Mouse (Mus musculus) forebrain, embryonic 15.5 days (tissue): ENCODE results near the gene Faf1. TPM values are rescaled to one million over a fixed set of nuclear protein-coding genes. Genes with fewer than 3 reads are reported as not detected.
"Not testable (repeated sequence)": the region's sequence is repeated elsewhere in the genome, so short reads cannot be mapped to it uniquely, and the experiment has no call there.

Experiments
- ATAC-seq: fragments of 200-750 bp; cut with Nextera tagmentation; replicated peaks from 2 replicates; pipeline ENCODE4 v1.8.0; 2017; ENCODE audit warnings: mild to moderate bottlenecking, moderate TSS enrichment, moderate library complexity
- H3K27ac ChIP-seq: fragments of 300-500 bp; sonication (generic); replicated peaks from 2 replicates; pipeline ENCODE4 v1.5.1; 2015; ENCODE audit warnings: mild to moderate bottlenecking, inconsistent platforms
- H3K27me3 ChIP-seq: fragments of 300-500 bp; sonication (generic); 2 replicates; pipeline ENCODE4 v1.6.1; 2015; ENCODE audit warnings: inconsistent platforms
- H3K36me3 ChIP-seq: fragments of 300-500 bp; sonication (generic); 2 replicates; pipeline ENCODE4 v1.6.1; 2015; ENCODE audit warnings: mild to moderate bottlenecking, inconsistent platforms
- H3K4me1 ChIP-seq: fragments of 300-500 bp; sonication (generic); 2 replicates; pipeline ENCODE4 v1.6.1; 2015; ENCODE audit warnings: inconsistent platforms
- H3K4me2 ChIP-seq: fragments of 300-500 bp; sonication (generic); replicated peaks from 2 replicates; pipeline ENCODE4 v1.6.1; 2015; ENCODE audit warnings: mild to moderate bottlenecking, inconsistent platforms
- H3K4me3 ChIP-seq: fragments of 300-500 bp; sonication (generic); 2 replicates; pipeline ENCODE4 v1.5.1; 2015; ENCODE audit warnings: mild to moderate bottlenecking, inconsistent platforms
- H3K9ac ChIP-seq: fragments of 300-500 bp; sonication (generic); replicated peaks from 2 replicates; pipeline ENCODE4 v1.6.1; 2015; ENCODE audit warnings: mild to moderate bottlenecking, inconsistent platforms
- H3K9me3 ChIP-seq: fragments of 300-500 bp; sonication (generic); 2 replicates; pipeline ENCODE4 v1.6.1; 2016; ENCODE audit warnings: inconsistent platforms
- WGBS: fragments of 180-500 bp; shearing (Covaris S2); methylation state at CpG from one replicate; pipeline ENCODE4 v1.1.7; 2015; ENCODE audit warnings: mixed read lengths; 5-methylcytosine and 5-hydroxymethylcytosine counted together
- polyA plus RNA-seq: library from polyadenylated mRNA; unstranded; fragments of >200 nt; fragmentation: Nextera tagmentation; extraction: Ambion mirVana; gene quantifications from 2 replicates; pipeline ENCODE4 v1.2.1, GENCODE M21; 2015

Faf1 gene
- polyA plus RNA-seq, 1 experiment from 2014 or later, result 31.3 TPM

GRCm38 (mm10) chr4:109666461-109667269, 9.7 kb upstream of the Faf1 start, which contains the start of gene Cdkn2c:
TSS of gene Cdkn2c (minus strand) at chr4:109667189.
- peak within 1 kb of the TSS; percentile 90 for H3K4me2 ChIP-seq
- no peaks in the 10 kb centered on the region for H3K9me3 ChIP-seq
- peaks cover 13% of the 10 kb centered on the region; the same call in 1 of the 2 replicates for H3K27me3 ChIP-seq
- ATAC-seq, result peak; percentile 92
- no peaks in the 10 kb centered on the region for H3K36me3 ChIP-seq
- H3K27ac ChIP-seq, result peak within 1 kb of the TSS; percentile 81
- peak within 1 kb of the TSS; percentile 67 for H3K9ac ChIP-seq
- under 1% methylated on average over 64 of the region's 64 CpGs for WGBS
- peaks cover 26% of the 10 kb centered on the region for H3K4me1 ChIP-seq
- peak within 1 kb of the TSS; percentile 66 for H3K4me3 ChIP-seq

- Histone ChIP-seq H3K4me2 (peak overlapping the region; percentile 90), H3K27me3 (peaks cover 7% of the 10 kb centered on the region; the same call in 1 of the 2 replicates), H3K36me3 (no peaks in the 10 kb centered on the region), H3K9me3 (no peaks in the 10 kb centered on the region), H3K27ac (no peak overlapping the region), H3K4me3 (peak overlapping the region; percentile 66; the same call in 1 of the 2 replicates), H3K4me1 (peaks cover 26% of the 10 kb centered on the region), H3K9ac (no peak overlapping the region)
- WGBS, result 50% methylated on average over 2 of the region's 2 CpGs
- no peak for ATAC-seq
Observed at GRCm38 (mm10) chr4:109667518-109667917, 8.9 kb upstream of the Faf1 start.

GRCm38 (mm10) chr4:109670213-109670612, 6.2 kb upstream of the Faf1 start:
- ATAC-seq, result no peak
- H3K4me1 ChIP-seq, result peaks cover 15% of the 10 kb centered on the region
- H3K4me2 ChIP-seq, result no peak overlapping the region
- no peaks in the 10 kb centered on the region for H3K27me3 ChIP-seq
- H3K9ac ChIP-seq, result no peak overlapping the region
- no peak overlapping the region for H3K4me3 ChIP-seq
- no peaks in the 10 kb centered on the region for H3K36me3 ChIP-seq
- WGBS, result 77% methylated on average over 2 of the region's 2 CpGs
- no peak overlapping the region for H3K27ac ChIP-seq
- H3K9me3 ChIP-seq, result no peaks in the 10 kb centered on the region

GRCm38 (mm10) chr4:109671941-109672340, 4.4 kb upstream of the Faf1 start:
- 88% methylated on average over 1 of the region's 1 CpGs for WGBS
- H3K4me3 ChIP-seq, result no peak overlapping the region
- H3K9me3 ChIP-seq, result no peaks in the 10 kb centered on the region
- ATAC-seq, result no peak
- H3K9ac ChIP-seq, result no peak overlapping the region
- H3K4me1 ChIP-seq, result peaks cover 4% of the 10 kb centered on the region
- H3K27ac ChIP-seq, result no peak overlapping the region
- no peak overlapping the region for H3K4me2 ChIP-seq
- no peaks in the 10 kb centered on the region for H3K27me3 ChIP-seq
- no peaks in the 10 kb centered on the region for H3K36me3 ChIP-seq

DNA sequence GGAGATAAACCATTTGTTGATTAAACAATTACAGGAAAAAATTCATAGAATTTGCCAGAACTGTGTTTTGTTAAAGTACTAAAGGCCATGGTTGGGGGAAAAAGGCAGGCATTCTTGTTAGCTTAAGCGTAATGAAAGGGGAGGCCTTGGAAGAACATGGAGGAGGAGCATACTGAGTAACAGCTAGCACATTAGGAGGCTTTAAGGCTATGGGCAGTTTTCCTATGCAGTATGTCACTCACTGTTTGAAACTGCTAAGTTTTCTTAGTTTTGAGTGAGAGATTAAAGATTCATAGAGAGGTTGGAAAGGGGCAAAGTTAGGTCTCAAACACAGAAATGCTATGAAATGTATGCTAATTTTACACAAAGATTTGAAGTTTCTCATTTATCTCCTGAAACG, 2.3 kb upstream of the Faf1 start:
- H3K9me3 ChIP-seq, result no peaks in the 10 kb centered on the region
- H3K4me1 ChIP-seq, result peaks cover 16% of the 10 kb centered on the region
- no peak overlapping the region for H3K27ac ChIP-seq
- no peak for ATAC-seq
- no peak overlapping the region for H3K4me3 ChIP-seq
- H3K4me2 ChIP-seq, result no peak overlapping the region
- no peak overlapping the region for H3K9ac ChIP-seq
- no peaks in the 10 kb centered on the region for H3K27me3 ChIP-seq
- no peaks in the 10 kb centered on the region for H3K36me3 ChIP-seq
- WGBS, result 89% methylated on average over 2 of the region's 2 CpGs

DNA sequence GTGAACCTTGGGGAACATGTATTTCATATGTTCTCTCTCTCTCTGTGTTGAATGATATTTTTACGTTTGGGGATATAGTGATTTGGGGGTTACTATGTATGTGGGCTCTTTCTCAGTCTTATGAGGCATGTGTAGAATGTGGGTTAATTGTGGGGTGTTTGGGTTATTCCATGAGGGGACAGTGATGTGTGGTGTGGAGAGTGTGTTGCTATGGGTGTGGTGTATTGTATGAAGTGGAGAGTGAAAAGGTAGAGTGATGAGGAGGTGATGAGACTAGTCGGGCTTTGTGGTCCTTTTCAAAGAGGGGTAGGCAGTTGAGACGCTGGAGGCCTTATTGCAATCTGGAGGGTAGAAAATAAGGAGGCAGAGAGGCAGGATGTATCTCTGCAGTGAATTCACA, 833 bp downstream of the Faf1 start:
- H3K27ac ChIP-seq, result peak overlapping the region; percentile 95
- H3K9ac ChIP-seq, result peak overlapping the region; percentile 75
- peak overlapping the region; percentile 65 for H3K4me2 ChIP-seq
- H3K27me3 ChIP-seq, result no peaks in the 10 kb centered on the region
- H3K36me3 ChIP-seq, result no peaks in the 10 kb centered on the region
- 3% methylated on average over 3 of the region's 3 CpGs for WGBS
- peaks cover 19% of the 10 kb centered on the region for H3K4me1 ChIP-seq
- no peaks in the 10 kb centered on the region for H3K9me3 ChIP-seq
- H3K4me3 ChIP-seq, result peak overlapping the region; percentile 82
- ATAC-seq, result peak; percentile 17

DNA sequence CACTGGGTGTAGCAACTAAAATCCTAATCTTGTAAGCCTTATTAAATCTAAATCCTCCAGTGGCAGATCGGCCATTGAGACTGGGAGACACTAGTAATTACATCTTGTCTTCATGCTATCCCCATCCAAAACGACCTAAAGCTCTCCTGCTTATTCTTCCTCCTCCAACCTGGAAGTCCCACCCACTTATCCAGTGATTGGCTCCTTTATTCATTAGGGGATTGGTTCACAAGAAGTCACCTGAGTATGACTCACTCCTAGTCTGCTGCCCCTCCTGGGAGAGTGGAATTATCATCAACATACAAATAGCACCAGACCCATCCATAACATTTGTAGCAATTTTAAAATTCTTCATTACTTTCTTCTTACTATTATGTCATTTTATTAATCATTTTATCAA, 7.2 kb downstream of the Faf1 start:
- Histone ChIP-seq H3K27ac (no peak overlapping the region), H3K9ac (no peak overlapping the region), H3K4me1 (peaks cover 4% of the 10 kb centered on the region; the same call in 1 of the 2 replicates), H3K36me3 (no peaks in the 10 kb centered on the region), H3K4me2 (no peak overlapping the region), H3K27me3 (no peaks in the 10 kb centered on the region), H3K4me3 (no peak overlapping the region), H3K9me3 (no peaks in the 10 kb centered on the region)
- WGBS, result 72% methylated on average over 2 of the region's 2 CpGs
- ATAC-seq, result no peak

- no peaks in the 10 kb centered on the region for H3K36me3 ChIP-seq
- no peak overlapping the region for H3K9ac ChIP-seq
- no peaks in the 10 kb centered on the region for H3K4me1 ChIP-seq
- no peaks in the 10 kb centered on the region for H3K27me3 ChIP-seq
- H3K27ac ChIP-seq, result no peak overlapping the region
- H3K9me3 ChIP-seq, result peaks cover 5% of the 10 kb centered on the region; the same call in 1 of the 2 replicates
- H3K4me3 ChIP-seq, result no peak overlapping the region
- ATAC-seq, result no peak
- H3K4me2 ChIP-seq, result no peak overlapping the region
Observed at GRCm38 (mm10) chr4:109692674-109693073, 16.3 kb downstream of the Faf1 start.

DNA sequence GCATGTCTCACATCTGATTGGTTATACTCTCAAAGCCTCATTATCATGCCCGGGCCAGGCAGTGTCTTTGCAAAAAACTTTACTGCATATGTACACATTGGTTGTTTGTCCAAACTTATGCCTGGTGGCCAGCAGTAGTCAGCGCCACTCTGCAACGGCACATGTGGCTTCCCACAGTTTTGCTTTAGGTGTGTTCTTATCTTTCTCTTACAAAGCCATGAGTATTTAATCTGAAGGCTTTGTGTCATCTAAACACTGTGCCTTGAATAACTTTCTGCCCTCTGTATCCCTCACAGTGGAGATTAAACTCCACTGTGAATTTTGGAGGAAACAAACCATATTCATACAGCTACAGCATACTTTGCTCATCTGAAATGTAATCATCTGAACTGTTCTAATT, 24.3 kb downstream of the Faf1 start:
- ATAC-seq, H3K27ac ChIP-seq: not testable (repeated sequence)
- 79% methylated on average over 3 of the region's 3 CpGs for WGBS

DNA sequence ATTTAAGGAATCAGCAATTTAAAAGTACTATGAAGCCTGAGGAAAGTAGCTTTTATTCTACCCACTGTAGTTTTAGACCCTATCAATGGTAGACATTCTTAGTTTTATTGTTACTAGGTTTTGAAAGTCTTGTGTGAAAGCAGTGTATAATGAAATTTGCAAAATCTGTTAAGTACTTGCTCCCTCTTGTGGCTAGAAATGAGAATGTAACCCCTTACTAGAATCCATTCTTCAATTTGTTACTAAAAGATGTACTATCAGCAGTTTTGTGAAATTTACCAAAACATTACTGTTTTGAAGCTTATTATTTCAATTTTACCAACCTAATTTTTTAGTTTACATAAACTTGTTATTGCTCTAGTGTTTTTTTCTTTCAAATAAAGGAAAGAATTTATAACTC, 27.2 kb downstream of the Faf1 start:
- Histone ChIP-seq H3K9ac (no peak overlapping the region), H3K4me1 (no peaks in the 10 kb centered on the region), H3K4me2 (no peak overlapping the region), H3K4me3 (no peak overlapping the region), H3K9me3 (no peaks in the 10 kb centered on the region), H3K36me3 (no peaks in the 10 kb centered on the region), H3K27me3 (no peaks in the 10 kb centered on the region), H3K27ac (no peak overlapping the region)
- ATAC-seq, result no peak

More for the DNA sequence above, 24.3 kb downstream of the Faf1 start:
- not testable (repeated sequence) for H3K4me1 ChIP-seq, H3K27me3 ChIP-seq, H3K4me2 ChIP-seq, H3K9ac ChIP-seq, H3K4me3 ChIP-seq, H3K36me3 ChIP-seq, H3K9me3 ChIP-seq

GRCm38 (mm10) chr4:109705349-109705748, 29.0 kb downstream of the Faf1 start:
- Histone ChIP-seq H3K9me3 (no peaks in the 10 kb centered on the region), H3K4me2 (no peak overlapping the region), H3K27me3 (no peaks in the 10 kb centered on the region), H3K4me1 (no peaks in the 10 kb centered on the region), H3K36me3 (no peaks in the 10 kb centered on the region), H3K4me3 (no peak overlapping the region), H3K9ac (no peak overlapping the region), H3K27ac (no peak overlapping the region)
- no peak for ATAC-seq
- 90% methylated on average over 2 of the region's 2 CpGs for WGBS

DNA sequence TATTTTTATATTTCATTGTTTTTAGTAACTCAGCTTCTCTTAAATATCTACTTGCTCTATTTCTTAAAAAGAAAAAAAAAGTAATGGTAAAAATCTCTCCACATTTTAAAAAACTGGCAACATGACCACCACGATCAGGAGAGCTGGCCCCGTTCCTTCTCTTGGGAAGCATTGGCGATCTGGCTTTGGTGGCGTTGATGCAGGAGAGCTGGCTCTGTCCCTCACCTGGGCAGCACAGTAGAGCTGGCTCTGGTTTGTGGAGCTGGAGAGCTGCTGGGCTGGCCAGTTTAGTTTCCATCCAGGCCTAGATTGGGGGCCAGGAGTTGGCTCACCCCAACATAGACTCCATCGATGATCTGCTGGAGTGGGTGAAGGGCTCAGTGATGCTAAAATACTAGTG, 42.9 kb downstream of the Faf1 start:
- no peaks in the 10 kb centered on the region for H3K9me3 ChIP-seq
- H3K4me3 ChIP-seq, result no peak overlapping the region
- H3K9ac ChIP-seq, result no peak overlapping the region
- H3K4me1 ChIP-seq, result no peaks in the 10 kb centered on the region
- no peak for ATAC-seq
- no peaks in the 10 kb centered on the region for H3K36me3 ChIP-seq
- WGBS, result 95% methylated on average over 5 of the region's 5 CpGs
- no peaks in the 10 kb centered on the region for H3K27me3 ChIP-seq
- no peak overlapping the region for H3K4me2 ChIP-seq
- H3K27ac ChIP-seq, result no peak overlapping the region

DNA sequence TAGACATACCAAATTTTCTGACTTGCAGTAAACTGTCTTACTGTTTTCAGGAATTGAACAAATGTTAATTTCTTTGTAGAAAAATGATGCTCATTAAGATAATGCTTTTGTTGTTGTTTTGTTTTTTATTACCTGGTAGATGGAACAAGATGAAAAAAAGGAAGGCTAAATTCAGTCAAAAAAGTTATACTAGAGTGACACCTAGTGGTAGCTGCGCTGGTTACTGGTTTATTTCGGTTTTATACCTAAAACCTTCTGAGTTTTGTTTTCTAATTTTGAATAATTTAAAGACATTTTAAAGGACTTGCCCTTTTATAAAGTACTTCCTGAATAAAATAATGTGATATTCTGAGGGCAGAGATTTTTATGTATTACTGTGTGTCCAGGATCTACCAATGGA, 52.9 kb downstream of the Faf1 start:
- Histone ChIP-seq H3K36me3 (no peaks in the 10 kb centered on the region), H3K9ac (no peak overlapping the region), H3K27ac (no peak overlapping the region), H3K4me1 (no peaks in the 10 kb centered on the region), H3K9me3 (no peaks in the 10 kb centered on the region), H3K27me3 (no peaks in the 10 kb centered on the region), H3K4me3 (no peak overlapping the region), H3K4me2 (no peak overlapping the region)
- no peak for ATAC-seq
- 14% methylated on average over 2 of the region's 2 CpGs for WGBS
